Mouse (Mus musculus): Measurements from ENCODE around the gene Mrps6. TPM values are rescaled to one million over a fixed set of nuclear protein-coding genes. Genes with fewer than 3 reads are reported as not detected.

The Mrps6 gene
- polyA plus RNA-seq, 1 experiment from 2014 or later: 135 TPM

Other genes with a start within 250 kb of the Mrps6 start
- 0.12 and 0.15 TPM in 2 replicates for gene Gm49711, start within 50 bp of the Mrps6 start, polyA plus RNA-seq (2016; fragmentation: Nextera tagmentation; extraction: Ambion mirVana)
- gene Slc5a3, start 52 bp downstream of the Mrps6 start, polyA plus RNA-seq (2016; fragmentation: Nextera tagmentation; extraction: Ambion mirVana): 10.8 and 12.0 TPM in 2 replicates
- 0.16 and 0.18 TPM in 2 replicates for gene Kcne2, start 234.1 kb downstream of the Mrps6 start, polyA plus RNA-seq (2016; fragmentation: Nextera tagmentation; extraction: Ambion mirVana)
- 120 and 125 TPM in 2 replicates for gene Smim11, start 243.0 kb downstream of the Mrps6 start, polyA plus RNA-seq (2016; fragmentation: Nextera tagmentation; extraction: Ambion mirVana)